Mouse (Mus musculus) testis, adult 2 months (tissue): Measurements from ENCODE around the gene Psmb9. TPM values are rescaled to one million over a fixed set of nuclear protein-coding genes. Genes with fewer than 3 reads are reported as not detected.
"Not testable (repeated sequence)": the region's sequence is repeated elsewhere in the genome, so short reads cannot be mapped to it uniquely, and the experiment has no call there.

Source experiments
- H3K27ac ChIP-seq: fragments of 200-500 bp; 2 replicates; pipeline ENCODE4 v1.5.1; 2012; ENCODE audit warnings: low read depth, low read length; ENCODE audit not compliant: control insufficient read depth, insufficient read depth
- H3K27me3 ChIP-seq: fragments of 200-500 bp; 2 replicates; pipeline ENCODE4 v1.6.1; 2012; ENCODE audit warnings: mild to moderate bottlenecking, low read length, moderate library complexity; ENCODE audit not compliant: control insufficient read depth, insufficient read depth
- H3K36me3 ChIP-seq: fragments of 200-500 bp; 2 replicates; pipeline ENCODE4 v1.6.1; 2012; ENCODE audit warnings: mild to moderate bottlenecking, low read length; ENCODE audit not compliant: control insufficient read depth, insufficient read depth
- H3K4me1 ChIP-seq: fragments of 200-500 bp; 2 replicates; pipeline ENCODE4 v1.6.1; 2012; ENCODE audit warnings: low read length; ENCODE audit not compliant: control insufficient read depth, insufficient read depth
- H3K4me3 ChIP-seq: fragments of 200-500 bp; 2 replicates; pipeline ENCODE4 v1.5.1; 2012; ENCODE audit warnings: low read depth, mild to moderate bottlenecking, low read length, moderate library complexity, mixed read lengths; ENCODE audit not compliant: control insufficient read depth
- CTCF ChIP-seq: fragments of 200-500 bp; IDR thresholded peaks from 2 replicates; pipeline ENCODE4 v1.5.1; 2012; ENCODE audit warnings: low read depth, mild to moderate bottlenecking, inconsistent platforms, low read length, moderate library complexity; ENCODE audit not compliant: control insufficient read depth, insufficient read depth, insufficient replicate concordance
- POLR2A ChIP-seq: fragments of 200-500 bp; IDR thresholded peaks from 2 replicates; pipeline ENCODE4 v1.6.1; 2012; ENCODE audit warnings: low read depth, mild to moderate bottlenecking, inconsistent platforms, low read length, moderate library complexity; ENCODE audit not compliant: control insufficient read depth
- polyA plus RNA-seq: library from polyadenylated mRNA; depleted of rRNA; stranded (reverse); fragments of >200 nt; gene quantifications from 2 replicates; pipeline ENCODE4 v1.2.3, GENCODE M21; 2012

Gene Psmb9
- polyA plus RNA-seq, 1 experiment = 1.7 TPM

DNA sequence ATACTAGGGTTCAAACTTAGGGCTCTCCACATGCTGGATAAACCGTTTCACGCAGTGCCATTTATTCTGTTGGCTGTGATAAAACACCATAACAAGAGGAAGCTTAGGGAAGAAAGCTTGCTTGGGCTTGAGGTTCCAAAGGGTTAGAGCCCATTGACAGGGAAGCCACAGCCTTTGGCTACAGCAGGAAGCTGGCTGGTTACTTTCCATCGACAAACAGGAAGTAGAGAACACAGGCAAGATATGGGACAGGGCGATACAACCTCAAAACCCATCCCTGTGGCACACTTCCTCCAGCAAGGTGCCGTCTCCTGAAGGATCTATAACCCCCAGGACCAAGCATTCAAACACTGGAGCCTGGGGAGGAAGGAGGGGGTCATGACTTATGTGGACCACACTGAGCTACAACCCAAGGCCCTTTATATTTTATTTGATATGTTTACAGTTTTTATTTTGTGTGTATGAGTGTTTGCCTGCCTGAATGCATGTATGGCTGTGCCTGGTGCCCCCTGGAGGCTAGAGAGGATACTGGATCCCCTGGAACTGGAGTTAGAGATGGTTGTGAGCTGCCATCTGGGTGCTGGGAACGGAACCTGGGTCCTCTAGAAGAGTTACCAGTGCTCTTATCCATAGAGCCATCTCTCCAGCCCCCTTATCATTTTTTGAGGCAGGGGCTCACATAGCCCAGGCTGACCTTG is 22.4 kb downstream of the Psmb9 start:
- Histone ChIP-seq H3K4me1 (no peaks in the 10 kb centered on the region), H3K27ac (no peak overlapping the region), H3K36me3 (no peaks in the 10 kb centered on the region), H3K27me3 (no peaks in the 10 kb centered on the region), H3K4me3 (no peak overlapping the region)
- no peak for TF ChIP-seq CTCF
- no peak for TF ChIP-seq POLR2A

DNA sequence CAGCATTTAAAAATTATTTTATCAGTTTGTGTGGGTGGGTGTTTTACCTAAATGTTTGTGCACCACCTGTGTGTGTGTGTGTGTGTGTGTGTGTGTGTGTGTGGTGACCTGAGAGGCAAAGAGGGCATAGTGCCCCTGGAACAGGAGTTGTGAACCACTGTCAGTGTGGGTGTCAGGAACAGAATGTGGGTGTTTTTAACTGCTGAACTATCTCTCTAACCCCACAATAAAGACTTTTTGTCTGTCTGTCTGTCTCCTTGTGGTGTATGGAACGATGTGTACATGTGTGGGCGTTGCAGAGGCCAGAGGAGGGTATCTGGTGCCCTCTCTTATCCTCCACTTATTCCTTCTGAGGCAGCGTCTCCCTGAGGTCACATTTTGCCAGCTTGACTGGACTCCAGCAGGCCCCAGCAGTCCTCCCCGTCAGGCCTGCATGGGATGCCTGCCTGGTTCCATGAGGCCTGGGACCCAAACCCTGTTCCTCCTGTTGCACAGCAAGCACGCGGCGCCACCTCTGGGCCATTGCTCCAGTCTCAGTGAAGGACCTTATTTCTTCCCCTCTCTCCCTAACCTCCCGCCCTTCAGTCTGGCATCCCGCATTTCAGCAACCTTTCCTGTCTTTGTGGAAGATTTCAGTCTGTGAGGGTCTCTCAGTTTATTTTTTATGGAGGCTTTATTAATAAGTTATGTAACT is 23.2 kb downstream of the Psmb9 start:
- H3K4me1 ChIP-seq = no peaks in the 10 kb centered on the region
- no peaks in the 10 kb centered on the region for H3K27me3 ChIP-seq
- no peak overlapping the region for H3K27ac ChIP-seq
- no peaks in the 10 kb centered on the region for H3K36me3 ChIP-seq
- TF ChIP-seq CTCF (no peak), POLR2A (no peak)
- H3K4me3 ChIP-seq = no peak overlapping the region

DNA sequence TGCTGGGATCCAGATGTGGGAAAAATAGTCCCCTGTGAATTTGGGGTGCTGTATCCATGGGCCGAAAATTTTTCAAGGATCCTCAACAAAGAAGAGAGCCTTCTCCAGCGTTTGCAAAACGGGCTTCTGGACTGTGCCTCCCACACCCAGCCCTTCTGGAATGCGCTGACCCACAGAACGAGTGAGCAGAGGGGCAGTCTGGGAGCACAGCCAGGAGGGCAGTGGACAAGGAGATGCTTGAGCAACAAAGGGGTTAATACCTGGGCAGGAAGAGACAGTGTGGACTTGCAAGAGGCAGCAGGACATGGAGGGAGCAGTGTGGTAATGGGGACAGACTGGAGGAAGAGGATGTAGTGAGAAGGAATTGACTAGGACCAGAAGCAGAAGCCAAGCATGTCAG is 32.0 kb downstream of the Psmb9 start:
- H3K4me3 ChIP-seq = no peak overlapping the region
- TF ChIP-seq CTCF (no peak), POLR2A (no peak)

DNA sequence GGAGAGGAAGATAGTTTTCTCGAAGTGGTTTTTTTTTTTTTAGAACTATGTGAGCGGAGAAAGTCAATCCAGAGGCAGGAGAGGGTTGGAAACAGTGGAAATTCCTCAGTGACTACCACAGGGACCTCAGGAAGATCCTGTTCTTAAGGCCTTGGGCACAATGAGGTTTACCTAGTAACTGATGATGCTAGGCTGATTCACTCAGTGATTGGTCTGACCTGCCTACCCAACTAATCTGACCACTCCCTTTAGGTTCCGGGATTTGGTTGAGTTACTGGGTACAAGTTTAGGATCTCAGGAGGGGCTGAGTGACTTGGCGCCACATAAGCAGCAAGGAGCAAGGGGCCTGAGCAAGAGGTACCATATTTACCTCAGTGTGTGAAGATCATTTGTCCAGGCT is 34.6 kb downstream of the Psmb9 start, which contains the start of gene H2-DMb1:
Gene H2-DMb1 (plus strand): TSS at position 150 of the 400 bp plus-strand sequence.
- TF ChIP-seq POLR2A = no peak
- no peak for TF ChIP-seq CTCF
- H3K4me3 ChIP-seq = no peak within 1 kb of the TSS
- no peaks in the 10 kb centered on the region for H3K36me3 ChIP-seq
- H3K27me3 ChIP-seq = no peaks in the 10 kb centered on the region
- H3K4me1 ChIP-seq = no peaks in the 10 kb centered on the region
- H3K27ac ChIP-seq = no peak within 1 kb of the TSS

More for the DNA sequence above, 32.0 kb downstream of the Psmb9 start:
- no peaks in the 10 kb centered on the region for H3K4me1 ChIP-seq
- no peaks in the 10 kb centered on the region for H3K36me3 ChIP-seq
- no peaks in the 10 kb centered on the region for H3K27me3 ChIP-seq
- H3K27ac ChIP-seq = no peak overlapping the region

DNA sequence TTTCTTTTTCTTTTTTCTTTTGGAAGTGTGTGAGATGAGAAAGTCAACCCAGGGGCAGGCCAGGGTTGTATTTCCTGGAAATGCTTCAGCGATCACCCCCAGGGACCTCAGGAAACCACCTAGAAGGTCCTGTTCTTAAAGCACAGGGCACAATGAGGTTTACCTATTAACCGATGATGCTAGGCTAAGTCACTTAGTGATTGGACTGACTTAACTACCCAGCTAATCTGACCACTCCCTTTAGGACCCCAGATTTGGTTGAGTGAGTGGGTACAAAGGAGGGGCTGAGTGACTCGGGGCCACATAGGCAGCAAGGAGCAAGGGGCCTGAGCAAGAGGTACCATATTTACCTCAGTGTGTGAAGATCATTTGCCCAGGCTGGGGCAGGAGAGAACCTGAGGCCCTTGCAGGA is 42.6 kb downstream of the Psmb9 start:
- Histone ChIP-seq H3K27me3 (no peaks in the 10 kb centered on the region), H3K36me3 (no peaks in the 10 kb centered on the region), H3K27ac (no peak overlapping the region), H3K4me1 (peaks cover 3% of the 10 kb centered on the region), H3K4me3 (no peak overlapping the region)
- TF ChIP-seq CTCF (no peak), POLR2A (no peak)

DNA sequence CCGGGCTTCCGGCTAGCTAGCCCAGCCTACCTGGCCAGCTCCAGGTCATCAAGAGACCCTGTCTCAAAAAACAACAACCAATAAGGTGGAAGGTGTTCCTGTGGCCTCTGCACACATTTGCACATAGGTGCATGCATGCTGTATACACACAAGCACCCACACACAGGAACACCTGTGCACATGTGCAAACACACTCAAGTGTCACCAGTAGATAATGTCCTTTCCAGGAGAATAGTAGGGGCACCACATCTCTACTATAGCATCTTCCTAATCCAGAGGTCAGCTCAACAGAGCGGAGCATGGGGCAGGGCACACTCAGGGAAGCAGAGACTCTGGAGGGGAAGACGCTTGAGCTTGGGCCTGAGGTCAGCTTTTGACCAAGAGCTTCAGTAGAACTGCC is 43.3 kb downstream of the Psmb9 start:
- H3K4me3 ChIP-seq, H3K27ac ChIP-seq, H3K36me3 ChIP-seq, H3K4me1 ChIP-seq, H3K27me3 ChIP-seq: not testable (repeated sequence)

DNA sequence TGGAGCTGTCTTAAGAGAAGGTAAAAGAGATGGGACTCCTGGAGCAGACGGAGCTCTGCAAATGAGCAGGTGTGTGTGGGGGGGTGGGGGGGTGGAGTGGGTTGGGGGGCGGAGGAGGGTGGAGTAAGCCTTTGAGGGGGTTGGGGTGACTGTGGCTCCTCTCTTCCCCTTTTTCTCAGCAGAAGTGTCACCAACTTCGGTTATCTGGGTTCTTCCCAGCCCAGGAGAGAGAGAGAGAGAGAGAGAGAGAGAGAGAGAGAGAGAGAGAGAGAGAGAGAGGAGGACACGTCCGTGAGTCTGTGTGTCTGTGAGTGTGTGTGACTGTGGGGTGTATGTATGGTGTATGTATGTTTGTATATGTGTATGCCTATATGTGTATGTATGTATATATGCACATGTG is 44.1 kb downstream of the Psmb9 start:
- TF ChIP-seq CTCF (no peak), POLR2A (no peak)
- H3K36me3 ChIP-seq = no peaks in the 10 kb centered on the region
- no peak overlapping the region for H3K4me3 ChIP-seq
- no peak overlapping the region for H3K27ac ChIP-seq
- H3K4me1 ChIP-seq = peaks cover 7% of the 10 kb centered on the region
- no peaks in the 10 kb centered on the region for H3K27me3 ChIP-seq
